Mouse (Mus musculus) G1E (cell line): ENCODE results near the gene Creb5.

ENCODE experiments used
- CTCF ChIP-seq: IDR thresholded peaks from 2 replicates; pipeline ENCODE4 v1.5.1; 2012; ENCODE audit warnings: low read depth, low read length, inconsistent platforms, mixed read lengths
- GATA1 ChIP-seq: IDR thresholded peaks from 2 replicates; pipeline ENCODE4 v1.6.1; 2012; ENCODE audit warnings: borderline replicate concordance, low read length, inconsistent platforms, mixed read lengths
- GATA2 ChIP-seq: IDR thresholded peaks from 2 replicates; pipeline ENCODE4 v1.6.1; 2012; ENCODE audit warnings: low read depth, low read length, inconsistent platforms, borderline replicate concordance
- POLR2AphosphoS5 ChIP-seq: IDR thresholded peaks from 2 replicates; pipeline ENCODE4 v1.6.1; 2012; ENCODE audit warnings: low read depth, low read length, inconsistent platforms; ENCODE audit not compliant: insufficient replicate concordance
- TAL1 ChIP-seq: conservative IDR thresholded peaks from 2 replicates; pipeline ENCODE4 v1.6.1; 2012; ENCODE audit warnings: low read depth, low read length, inconsistent platforms, mixed read lengths

DNA sequence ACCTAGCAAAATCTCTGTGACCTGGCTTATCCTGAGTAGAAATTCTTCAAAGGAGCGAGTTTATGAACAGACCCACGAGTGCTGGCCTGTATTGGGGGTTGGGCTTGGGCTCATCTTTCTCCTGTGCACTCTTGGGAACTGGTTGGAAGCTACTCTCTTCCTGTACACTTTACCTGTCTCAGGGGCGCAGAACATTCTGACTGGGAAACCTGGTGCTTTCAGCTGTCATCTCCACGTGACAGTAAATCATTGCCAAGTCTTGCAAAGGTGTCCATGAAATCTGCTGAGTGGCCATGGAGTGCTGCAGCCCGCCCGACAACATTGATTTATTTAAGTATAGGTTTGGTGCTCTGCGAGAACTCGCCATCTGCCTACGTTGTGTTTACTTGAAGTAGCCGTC is 27.1 kb downstream of the Creb5 start:
- TF ChIP-seq CTCF = no peak
- no peak for TF ChIP-seq TAL1
- TF ChIP-seq GATA1 = no peak
- no peak for TF ChIP-seq POLR2AphosphoS5
- TF ChIP-seq GATA2 = no peak
